Mouse (Mus musculus): ENCODE results near the gene Tmem132a. TPM values are rescaled to one million over a fixed set of nuclear protein-coding genes. Genes with fewer than 3 reads are reported as not detected.

Gene Tmem132a
- polyA plus RNA-seq, 1 experiment from 2014 or later, result 51.5 TPM

DNA sequence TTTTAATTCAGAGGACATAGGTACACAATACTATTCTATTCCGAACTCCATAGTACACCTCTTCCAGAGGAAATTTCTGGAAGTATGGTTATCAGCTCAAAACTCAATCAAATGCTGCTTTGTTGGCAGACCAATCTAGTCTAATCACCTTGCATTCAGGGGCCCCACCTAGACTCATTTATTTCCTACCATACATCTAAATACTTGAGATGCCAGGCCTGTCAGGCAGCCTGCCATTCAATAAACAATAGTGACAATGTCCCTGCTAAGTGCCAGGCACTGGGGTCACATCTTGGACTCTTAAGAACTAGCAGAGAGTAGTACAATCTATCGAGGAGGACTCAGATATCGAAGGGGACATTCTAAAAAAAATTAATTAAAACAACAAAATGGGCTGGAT is 22.5 kb upstream of the Tmem132a start:
- 88% methylated on average over 3 of the region's 3 CpGs for WGBS
- no peak for DNase-seq (ENCODE audit: low spot score)
- Histone ChIP-seq H3K9ac (replicated peaks; ENCODE audit: low read length) (no peak overlapping the region), H3K4me1 (ENCODE audit: control insufficient read depth, insufficient read depth, low read length) (no peaks in the 10 kb centered on the region), H3K9me3 (replicated peaks; ENCODE audit: control insufficient read depth, low read length) (no peaks in the 10 kb centered on the region), H3K4me2 (ENCODE audit: low read depth, low read length) (no peak overlapping the region), H3K27ac (replicated peaks; ENCODE audit: low read depth, low read length) (no peak overlapping the region), H3K36me3 (replicated peaks; ENCODE audit: control insufficient read depth, insufficient read depth, low read depth, low read length) (no peaks in the 10 kb centered on the region), H3K4me3 (ENCODE audit: low read depth, low read length) (no peak overlapping the region), H3K27me3 (ENCODE audit: control insufficient read depth, insufficient read depth, low read length) (no peaks in the 10 kb centered on the region)
- ATAC-seq (replicated peaks; ENCODE audit: insufficient number of reproducible peaks, low FRiP score, low TSS enrichment, low read depth), result no peak

DNA sequence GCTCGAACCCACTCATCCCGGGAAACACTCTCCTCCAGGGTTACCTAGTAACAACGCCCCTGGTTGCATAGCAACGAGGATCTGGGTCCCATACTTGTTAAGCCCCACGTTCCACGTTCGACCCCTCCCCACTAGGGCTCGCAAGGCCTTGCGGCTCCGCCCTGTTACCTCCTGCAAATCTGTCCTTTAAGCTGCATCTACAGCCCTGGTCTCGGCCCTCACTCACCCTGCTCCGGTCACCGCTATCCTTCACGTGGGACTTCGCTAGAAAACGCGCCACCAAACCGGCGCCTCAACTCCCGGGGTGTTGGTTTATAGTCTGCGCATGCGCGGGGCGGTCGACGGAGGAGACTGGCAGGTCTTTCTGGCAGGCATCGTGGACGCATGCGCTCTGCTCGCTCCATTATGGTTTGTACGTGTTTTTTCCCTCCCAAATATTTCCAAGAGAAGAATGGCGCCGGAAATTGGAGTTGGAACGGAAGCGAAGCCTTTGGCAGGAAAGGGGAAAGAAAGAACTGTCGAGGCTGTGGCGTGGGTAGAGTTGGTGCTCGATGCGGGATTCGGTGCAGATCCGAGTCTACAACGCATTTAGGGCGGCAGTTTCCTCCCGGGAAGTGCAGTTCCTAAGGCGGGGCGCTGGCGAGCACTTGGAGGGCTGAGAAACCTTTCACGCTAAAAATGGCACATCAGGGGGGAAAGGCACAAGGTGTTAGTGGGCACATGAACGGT is 11.8 kb upstream of the Tmem132a start, which contains the start of gene Tmem109:
Tmem109 (minus strand) TSS at position 576 of the 729 bp plus-strand sequence.
- Histone ChIP-seq H3K27ac (replicated peaks; ENCODE audit: low read depth, low read length) (peak within 1 kb of the TSS; percentile 86), H3K4me1 (ENCODE audit: control insufficient read depth, insufficient read depth, low read length) (0 out of 2 replicates have a peak, but pooled peaks cover 5% of the 10 kb centered on the region), H3K27me3 (ENCODE audit: control insufficient read depth, insufficient read depth, low read length) (no peaks in the 10 kb centered on the region), H3K9me3 (replicated peaks; ENCODE audit: control insufficient read depth, low read length) (no peaks in the 10 kb centered on the region), H3K4me2 (ENCODE audit: low read depth, low read length) (peak within 1 kb of the TSS; percentile 93), H3K4me3 (ENCODE audit: low read depth, low read length) (peak within 1 kb of the TSS; percentile 53), H3K36me3 (replicated peaks; ENCODE audit: control insufficient read depth, insufficient read depth, low read depth, low read length) (peaks cover 2% of the 10 kb centered on the region; the same call in 1 of the 2 replicates), H3K9ac (replicated peaks; ENCODE audit: low read length) (peak within 1 kb of the TSS; percentile 77)
- ATAC-seq (replicated peaks; ENCODE audit: insufficient number of reproducible peaks, low FRiP score, low TSS enrichment, low read depth), result peak; percentile 93
- DNase-seq (ENCODE audit: low spot score), result peak; percentile 97
- WGBS, result under 1% methylated on average over 49 of the region's 49 CpGs

DNA sequence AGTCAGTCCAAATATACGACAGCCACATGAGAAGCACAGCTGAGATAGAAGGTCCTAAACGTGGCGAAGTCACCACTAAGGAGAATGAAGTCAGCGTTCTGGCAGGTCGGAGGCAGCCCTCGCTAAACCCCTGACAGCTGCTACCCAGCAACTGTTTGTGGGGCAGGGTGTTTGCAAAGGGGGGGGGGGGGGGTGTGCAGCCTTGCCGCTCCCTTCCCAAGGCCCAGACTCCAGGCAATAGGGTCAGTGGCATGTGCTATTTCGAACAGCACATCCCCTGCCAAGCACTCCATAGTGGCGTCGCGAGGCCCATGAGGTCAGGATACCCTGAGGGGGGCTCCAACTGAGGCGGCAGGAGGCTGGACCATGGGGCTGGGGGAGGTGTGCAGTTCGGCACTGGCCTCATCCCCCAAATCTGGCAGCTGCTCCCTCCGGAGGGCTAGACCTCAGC is 11.3 kb upstream of the Tmem132a start:
- Histone ChIP-seq H3K9me3 (replicated peaks; ENCODE audit: control insufficient read depth, low read length) (no peaks in the 10 kb centered on the region), H3K4me3 (ENCODE audit: low read depth, low read length) (peak overlapping the region; percentile 53), H3K27ac (replicated peaks; ENCODE audit: low read depth, low read length) (peak overlapping the region; percentile 86; the same call in 1 of the 2 replicates), H3K36me3 (replicated peaks; ENCODE audit: control insufficient read depth, insufficient read depth, low read depth, low read length) (peaks cover 2% of the 10 kb centered on the region; the same call in 1 of the 2 replicates), H3K27me3 (ENCODE audit: control insufficient read depth, insufficient read depth, low read length) (no peaks in the 10 kb centered on the region), H3K4me1 (ENCODE audit: control insufficient read depth, insufficient read depth, low read length) (0 out of 2 replicates have a peak, but pooled peaks cover 5% of the 10 kb centered on the region), H3K9ac (replicated peaks; ENCODE audit: low read length) (peak overlapping the region; percentile 77), H3K4me2 (ENCODE audit: low read depth, low read length) (peak overlapping the region; percentile 93)
- DNase-seq (ENCODE audit: low spot score) (no peak), ATAC-seq (replicated peaks; ENCODE audit: insufficient number of reproducible peaks, low FRiP score, low TSS enrichment, low read depth) (peak; percentile 88; the same call in 1 of the 2 replicates)
- 1% methylated on average over 14 of the region's 14 CpGs for WGBS

- ATAC-seq (replicated peaks; ENCODE audit: insufficient number of reproducible peaks, low FRiP score, low TSS enrichment, low read depth) (no peak), DNase-seq (ENCODE audit: low spot score) (no peak)
- H3K27me3 ChIP-seq (ENCODE audit: control insufficient read depth, insufficient read depth, low read length), result no peaks in the 10 kb centered on the region
- H3K9ac ChIP-seq (replicated peaks; ENCODE audit: low read length), result peak overlapping the region; percentile 77
- H3K9me3 ChIP-seq (replicated peaks; ENCODE audit: control insufficient read depth, low read length), result no peaks in the 10 kb centered on the region
- 0 out of 2 replicates have a peak, but pooled peaks cover 5% of the 10 kb centered on the region for H3K4me1 ChIP-seq (ENCODE audit: control insufficient read depth, insufficient read depth, low read length)
- peak overlapping the region; percentile 53 for H3K4me3 ChIP-seq (ENCODE audit: low read depth, low read length)
- 47% methylated on average over 7 of the region's 7 CpGs for WGBS
- H3K36me3 ChIP-seq (replicated peaks; ENCODE audit: control insufficient read depth, insufficient read depth, low read depth, low read length), result peaks cover 2% of the 10 kb centered on the region; the same call in 1 of the 2 replicates
- peak overlapping the region; percentile 93 for H3K4me2 ChIP-seq (ENCODE audit: low read depth, low read length)
- no peak overlapping the region for H3K27ac ChIP-seq (replicated peaks; ENCODE audit: low read depth, low read length)
Measured at GRCm38 (mm10) chr19:10880085-10880974, 10.6 kb upstream of the Tmem132a start.

- ATAC-seq (replicated peaks; ENCODE audit: insufficient number of reproducible peaks, low FRiP score, low TSS enrichment, low read depth), result no peak
- Histone ChIP-seq H3K27me3 (ENCODE audit: control insufficient read depth, insufficient read depth, low read length) (no peaks in the 10 kb centered on the region), H3K4me2 (ENCODE audit: low read depth, low read length) (no peak overlapping the region), H3K4me1 (ENCODE audit: control insufficient read depth, insufficient read depth, low read length) (0 out of 2 replicates have a peak, but pooled peaks cover 5% of the 10 kb centered on the region), H3K4me3 (ENCODE audit: low read depth, low read length) (no peak overlapping the region), H3K9me3 (replicated peaks; ENCODE audit: control insufficient read depth, low read length) (no peaks in the 10 kb centered on the region), H3K27ac (replicated peaks; ENCODE audit: low read depth, low read length) (no peak overlapping the region), H3K9ac (replicated peaks; ENCODE audit: low read length) (no peak overlapping the region), H3K36me3 (replicated peaks; ENCODE audit: control insufficient read depth, insufficient read depth, low read depth, low read length) (peaks cover 10% of the 10 kb centered on the region)
- no peak for DNase-seq (ENCODE audit: low spot score)
- WGBS, result 86% methylated on average over 7 of the region's 7 CpGs
Measured at GRCm38 (mm10) chr19:10878201-10878837, 8.6 kb upstream of the Tmem132a start.

- Histone ChIP-seq H3K4me2 (ENCODE audit: low read depth, low read length) (no peak overlapping the region), H3K4me1 (ENCODE audit: control insufficient read depth, insufficient read depth, low read length) (peaks cover 7% of the 10 kb centered on the region), H3K36me3 (replicated peaks; ENCODE audit: control insufficient read depth, insufficient read depth, low read depth, low read length) (peaks cover 14% of the 10 kb centered on the region), H3K9ac (replicated peaks; ENCODE audit: low read length) (no peak overlapping the region), H3K27me3 (ENCODE audit: control insufficient read depth, insufficient read depth, low read length) (no peaks in the 10 kb centered on the region), H3K27ac (replicated peaks; ENCODE audit: low read depth, low read length) (no peak overlapping the region), H3K4me3 (ENCODE audit: low read depth, low read length) (no peak overlapping the region), H3K9me3 (replicated peaks; ENCODE audit: control insufficient read depth, low read length) (no peaks in the 10 kb centered on the region)
- ATAC-seq (replicated peaks; ENCODE audit: insufficient number of reproducible peaks, low FRiP score, low TSS enrichment, low read depth) (no peak), DNase-seq (ENCODE audit: low spot score) (no peak)
- WGBS, result 81% methylated on average over 14 of the region's 14 CpGs
Measured at GRCm38 (mm10) chr19:10871328-10871961, 1.7 kb upstream of the Tmem132a start.

GRCm38 (mm10) chr19:10870676-10871075 is 936 bp upstream of the Tmem132a start:
- 90% methylated on average over 3 of the region's 3 CpGs for WGBS
- H3K9ac ChIP-seq (replicated peaks; ENCODE audit: low read length), result no peak overlapping the region

More at GRCm38 (mm10) chr19:10870676-10871075, 936 bp upstream of the Tmem132a start:
- H3K9me3 ChIP-seq (replicated peaks; ENCODE audit: control insufficient read depth, low read length), result no peaks in the 10 kb centered on the region
- H3K4me1 ChIP-seq (ENCODE audit: control insufficient read depth, insufficient read depth, low read length), result peaks cover 7% of the 10 kb centered on the region
- H3K4me2 ChIP-seq (ENCODE audit: low read depth, low read length), result no peak overlapping the region
- H3K36me3 ChIP-seq (replicated peaks; ENCODE audit: control insufficient read depth, insufficient read depth, low read depth, low read length), result peaks cover 19% of the 10 kb centered on the region
- ATAC-seq (replicated peaks; ENCODE audit: insufficient number of reproducible peaks, low FRiP score, low TSS enrichment, low read depth), result no peak
- no peaks in the 10 kb centered on the region for H3K27me3 ChIP-seq (ENCODE audit: control insufficient read depth, insufficient read depth, low read length)
- H3K27ac ChIP-seq (replicated peaks; ENCODE audit: low read depth, low read length), result no peak overlapping the region
- DNase-seq (ENCODE audit: low spot score), result no peak
- no peak overlapping the region for H3K4me3 ChIP-seq (ENCODE audit: low read depth, low read length)

Data from embryonic facial prominence, embryonic 11.5 days (tissue).